Mouse (Mus musculus) bone marrow macrophage, adult 2 months (primary cell): ENCODE results near the gene Tnfaip8l1. TPM values are rescaled to one million over a fixed set of nuclear protein-coding genes. Genes with fewer than 3 reads are reported as not detected.
A peak's percentile ranks its signal among the peaks of the same experiment; 100 is the strongest.

ENCODE experiments used
- H3K27ac ChIP-seq: 2 replicates; pipeline ENCODE4 v1.5.1; 2012; ENCODE audit warnings: low read depth, low read length; ENCODE audit not compliant: insufficient read depth
- H3K4me1 ChIP-seq: 2 replicates; pipeline ENCODE4 v1.6.1; 2012; ENCODE audit warnings: low read length; ENCODE audit not compliant: control insufficient read depth, insufficient read depth
- H3K4me3 ChIP-seq: 2 replicates; pipeline ENCODE4 v1.5.1; 2012; ENCODE audit warnings: mild to moderate bottlenecking, low read length, moderate library complexity; ENCODE audit not compliant: insufficient read depth
- CTCF ChIP-seq: IDR thresholded peaks from 2 replicates; pipeline ENCODE4 v1.5.1; 2012; ENCODE audit warnings: low read depth, mild to moderate bottlenecking, low read length, moderate library complexity
- POLR2A ChIP-seq: IDR thresholded peaks from 2 replicates; pipeline ENCODE4 v1.6.1; 2012; ENCODE audit warnings: mild to moderate bottlenecking, low read depth, low read length, borderline replicate concordance
- polyA plus RNA-seq: library from polyadenylated mRNA; stranded (reverse); fragments of >200 nt; gene quantifications from 2 replicates; pipeline ENCODE4 v1.2.4, GENCODE M21; 2012; ENCODE audit not compliant: missing spikeins, insufficient read depth, insufficient read length

The Tnfaip8l1 gene
- polyA plus RNA-seq, 1 experiment = 5.4 TPM

GRCm38 (mm10) chr17:56171881-56172280, 9.6 kb downstream of the Tnfaip8l1 start:
- Histone ChIP-seq H3K27ac (no peak overlapping the region), H3K4me1 (0 out of 2 replicates have a peak, but pooled peaks cover 4% of the 10 kb centered on the region), H3K4me3 (no peak overlapping the region)
- TF ChIP-seq POLR2A = no peak

GRCm38 (mm10) chr17:56173401-56174046, 11.2 kb downstream of the Tnfaip8l1 start:
- H3K4me3 ChIP-seq = no peak overlapping the region
- 0 out of 2 replicates have a peak, but pooled peaks cover 4% of the 10 kb centered on the region for H3K4me1 ChIP-seq
- no peak for TF ChIP-seq POLR2A
- no peak for TF ChIP-seq CTCF
- no peak overlapping the region for H3K27ac ChIP-seq

- TF ChIP-seq CTCF (no peak), POLR2A (no peak)
- H3K27ac ChIP-seq = no peak overlapping the region
- no peaks in the 10 kb centered on the region for H3K4me1 ChIP-seq
- no peak overlapping the region for H3K4me3 ChIP-seq
These were observed 13.1 kb downstream of the Tnfaip8l1 start for GRCm38 (mm10) chr17:56175416-56175815.

GRCm38 (mm10) chr17:56182975-56183657, 20.8 kb downstream of the Tnfaip8l1 start:
- Histone ChIP-seq H3K4me3 (peak overlapping the region; percentile 90), H3K4me1 (peaks cover 3% of the 10 kb centered on the region), H3K27ac (0 out of 2 replicates have a peak overlapping the region, but pooled peaks have one; percentile 20)
- TF ChIP-seq CTCF (no peak), POLR2A (no peak)

GRCm38 (mm10) chr17:56183658-56184103, 21.4 kb downstream of the Tnfaip8l1 start, which contains the start of gene Mydgf:
Mydgf (minus strand) TSS chr17:56183920.
- Histone ChIP-seq H3K27ac (0 out of 2 replicates have a peak within 1 kb of the TSS, but pooled peaks have one; percentile 20), H3K4me3 (peak within 1 kb of the TSS; percentile 90), H3K4me1 (peaks cover 3% of the 10 kb centered on the region)
- TF ChIP-seq POLR2A = no peak
- TF ChIP-seq CTCF = no peak

GRCm38 (mm10) chr17:56185281-56186141, 23.2 kb downstream of the Tnfaip8l1 start:
- no peak for TF ChIP-seq CTCF
- no peak overlapping the region for H3K27ac ChIP-seq

GRCm38 (mm10) chr17:56191266-56191665, 29.0 kb downstream of the Tnfaip8l1 start:
- no peaks in the 10 kb centered on the region for H3K4me1 ChIP-seq
- no peak for TF ChIP-seq CTCF
- no peak for TF ChIP-seq POLR2A
- no peak overlapping the region for H3K27ac ChIP-seq
- H3K4me3 ChIP-seq = no peak overlapping the region

More at GRCm38 (mm10) chr17:56185281-56186141, 23.2 kb downstream of the Tnfaip8l1 start:
- Histone ChIP-seq H3K4me1 (peaks cover 3% of the 10 kb centered on the region), H3K4me3 (no peak overlapping the region)

- Histone ChIP-seq H3K4me3 (no peak overlapping the region), H3K27ac (no peak overlapping the region), H3K4me1 (no peaks in the 10 kb centered on the region)
- TF ChIP-seq CTCF = no peak
- TF ChIP-seq POLR2A = no peak
These were observed 32.1 kb downstream of the Tnfaip8l1 start for GRCm38 (mm10) chr17:56194357-56194756.

GRCm38 (mm10) chr17:56194765-56195164, 32.5 kb downstream of the Tnfaip8l1 start:
- TF ChIP-seq CTCF (no peak), POLR2A (no peak)
- Histone ChIP-seq H3K27ac (no peak overlapping the region), H3K4me3 (no peak overlapping the region), H3K4me1 (no peaks in the 10 kb centered on the region)
